Mouse (Mus musculus) lung, adult 2 months (tissue): ENCODE data around the gene Phactr1.

Experiments used
- CTCF ChIP-seq: fragments of 200-500 bp; IDR thresholded peaks from 2 replicates; pipeline ENCODE4 v1.5.1; 2011; ENCODE audit warnings: mild to moderate bottlenecking, low read length, control low read depth; ENCODE audit not compliant: insufficient read depth
- POLR2A ChIP-seq: fragments of 200-500 bp; IDR thresholded peaks from 2 replicates; pipeline ENCODE4 v1.6.1; 2011; ENCODE audit warnings: low read depth, mild to moderate bottlenecking, control low read depth, low read length, borderline replicate concordance; ENCODE audit errors: extremely low read depth

DNA sequence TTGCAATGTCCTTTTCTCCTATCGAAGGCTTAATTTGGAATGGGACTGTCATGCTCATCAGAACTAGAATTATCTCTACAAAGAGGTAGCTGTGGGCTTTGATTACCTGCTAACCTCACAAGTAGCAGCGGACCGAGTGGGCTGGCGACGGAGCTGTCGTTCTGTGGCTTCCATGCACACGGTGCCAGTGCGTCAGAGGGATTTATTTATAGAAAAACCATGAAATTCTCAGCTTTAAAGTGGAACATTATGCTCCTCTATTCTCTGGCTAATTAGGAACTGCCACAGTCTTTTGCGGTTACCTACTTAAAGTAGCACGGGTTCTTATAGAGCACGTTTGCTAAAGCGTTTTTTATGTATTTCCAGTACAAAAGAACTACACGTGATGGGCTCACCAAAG is 101.7 kb downstream of the Phactr1 start:
- TF ChIP-seq CTCF = no peak
- TF ChIP-seq POLR2A = no peak
